Mouse (Mus musculus): ENCODE results near the gene Efcab9. TPM values are rescaled to one million over a fixed set of nuclear protein-coding genes. Genes with fewer than 3 reads are reported as not detected.
A peak's percentile ranks its signal among the peaks of the same experiment; 100 is the strongest.
"Not testable (repeated sequence)": the region's sequence is repeated elsewhere in the genome, so short reads cannot be mapped to it uniquely, and the experiment has no call there.

Gene Efcab9
- polyA plus RNA-seq, 1 experiment: 0.97 TPM

DNA sequence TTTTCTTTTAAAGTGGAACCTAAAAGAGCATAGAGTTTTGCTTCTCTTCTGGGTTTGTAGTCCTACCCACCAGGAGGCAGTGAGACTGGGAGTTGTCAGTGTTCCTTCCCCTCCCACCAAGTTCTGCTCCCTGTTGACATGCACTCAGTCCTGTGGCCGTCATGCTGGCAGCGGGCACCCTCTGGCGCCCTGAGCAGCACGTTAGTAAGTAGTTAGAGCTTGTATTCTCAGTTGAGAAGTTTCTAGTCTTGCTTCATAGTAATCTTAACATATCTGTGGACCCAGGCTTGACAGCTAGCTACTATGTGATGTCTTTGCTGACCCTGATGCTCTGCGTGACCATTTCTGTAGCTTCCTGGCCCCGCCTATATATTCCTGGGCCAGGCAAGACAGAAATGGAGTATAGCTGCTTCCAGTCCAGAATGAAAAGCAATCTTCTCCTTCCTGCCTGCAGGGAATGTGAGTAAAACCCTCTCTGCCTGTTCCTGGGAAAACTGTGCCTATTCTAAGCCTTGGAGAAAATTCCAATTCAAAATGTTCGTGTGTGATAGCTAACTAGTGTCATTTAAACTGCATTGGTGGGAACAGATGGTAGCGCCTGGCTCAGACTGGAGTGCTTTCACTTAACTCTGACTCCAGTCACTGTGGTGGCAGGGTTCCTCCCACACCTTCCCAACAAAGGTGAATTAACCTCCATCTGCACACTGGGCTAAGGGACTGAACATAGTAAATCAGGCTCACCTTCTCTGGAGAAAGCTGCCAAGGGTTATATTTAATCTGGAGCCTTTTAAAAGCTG lies 14.8 kb downstream of the Efcab9 start:
- 12% methylated on average over 8 of the region's 8 CpGs for WGBS
- Histone ChIP-seq H3K4me1 (ENCODE audit: control insufficient read depth, insufficient read depth, low read length) (peaks cover 26% of the 10 kb centered on the region), H3K27ac (ENCODE audit: insufficient read depth, low read length) (peak overlapping the region; percentile 88), H3K4me3 (replicated peaks; ENCODE audit: insufficient read depth, low read depth, low read length) (no peak overlapping the region), H3K27me3 (ENCODE audit: control insufficient read depth, insufficient read depth, low read length) (no peaks in the 10 kb centered on the region)
- TF ChIP-seq CTCF (IDR thresholded peaks at IDR 0.05; ENCODE audit: borderline replicate concordance, insufficient read depth, low read depth, low read length): no peak
- no peak for TF ChIP-seq POLR2A (IDR thresholded peaks at IDR 0.05; ENCODE audit: borderline replicate concordance, insufficient read depth, low read length)
- DNase-seq: peak; percentile 79 to 95

DNA sequence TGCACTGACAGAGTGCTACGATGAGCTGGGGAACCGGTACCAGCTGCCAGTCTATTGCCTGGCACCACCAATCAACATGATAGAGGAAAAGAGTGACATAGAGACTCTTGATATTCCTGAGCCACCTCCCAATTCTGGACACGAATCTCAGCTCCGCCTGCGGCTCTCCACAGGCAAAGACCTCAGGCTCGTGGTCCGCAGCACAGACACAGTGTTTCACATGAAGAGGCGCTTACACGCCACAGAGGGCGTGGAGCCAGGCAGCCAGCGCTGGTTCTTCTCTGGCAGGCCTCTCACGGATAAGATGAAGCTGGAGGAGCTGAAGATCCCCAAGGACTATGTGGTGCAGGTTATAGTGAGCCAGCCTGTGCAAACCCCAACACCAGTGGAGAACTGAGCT lies 15.8 kb downstream of the Efcab9 start:
- TF ChIP-seq CTCF (IDR thresholded peaks at IDR 0.05; ENCODE audit: borderline replicate concordance, insufficient read depth, low read depth, low read length) (no peak), POLR2A (IDR thresholded peaks at IDR 0.05; ENCODE audit: borderline replicate concordance, insufficient read depth, low read length) (no peak)
- Histone ChIP-seq H3K4me3 (replicated peaks; ENCODE audit: insufficient read depth, low read depth, low read length) (no peak overlapping the region), H3K27me3 (ENCODE audit: control insufficient read depth, insufficient read depth, low read length) (no peaks in the 10 kb centered on the region), H3K27ac (ENCODE audit: insufficient read depth, low read length) (peak overlapping the region; percentile 49), H3K4me1 (ENCODE audit: control insufficient read depth, insufficient read depth, low read length) (peaks cover 20% of the 10 kb centered on the region)
- peak; percentile 49 to 52 for DNase-seq
- WGBS: 33% methylated on average over 12 of the region's 12 CpGs

DNA sequence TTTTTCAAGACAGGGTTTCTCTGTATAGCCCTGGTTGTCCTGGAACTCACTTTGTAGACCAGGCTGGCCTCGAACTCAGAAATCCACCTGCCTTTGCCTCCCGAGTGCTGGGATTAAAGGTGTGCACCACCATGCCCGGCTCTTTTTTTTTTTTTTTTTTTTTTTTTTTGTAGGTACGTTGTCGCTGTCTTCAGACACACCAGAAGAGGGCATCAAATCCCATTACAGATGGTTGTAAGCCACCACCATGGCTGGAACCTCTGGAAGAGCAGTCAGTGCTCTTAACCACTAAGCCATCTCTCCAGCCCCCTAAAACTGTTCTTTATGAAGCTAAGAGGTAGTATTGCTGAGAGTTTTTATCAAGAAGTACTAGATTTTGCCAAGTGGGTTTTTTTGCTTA lies 17.0 kb downstream of the Efcab9 start:
- not testable (repeated sequence) for DNase-seq; H3K4me3 ChIP-seq (replicated peaks; ENCODE audit: insufficient read depth, low read depth, low read length); H3K27ac ChIP-seq (ENCODE audit: insufficient read depth, low read length); H3K27me3 ChIP-seq (ENCODE audit: control insufficient read depth, insufficient read depth, low read length)
- peaks cover 20% of the 10 kb centered on the region for H3K4me1 ChIP-seq (ENCODE audit: control insufficient read depth, insufficient read depth, low read length)
- WGBS: 95% methylated on average over 4 of the region's 5 CpGs

DNA sequence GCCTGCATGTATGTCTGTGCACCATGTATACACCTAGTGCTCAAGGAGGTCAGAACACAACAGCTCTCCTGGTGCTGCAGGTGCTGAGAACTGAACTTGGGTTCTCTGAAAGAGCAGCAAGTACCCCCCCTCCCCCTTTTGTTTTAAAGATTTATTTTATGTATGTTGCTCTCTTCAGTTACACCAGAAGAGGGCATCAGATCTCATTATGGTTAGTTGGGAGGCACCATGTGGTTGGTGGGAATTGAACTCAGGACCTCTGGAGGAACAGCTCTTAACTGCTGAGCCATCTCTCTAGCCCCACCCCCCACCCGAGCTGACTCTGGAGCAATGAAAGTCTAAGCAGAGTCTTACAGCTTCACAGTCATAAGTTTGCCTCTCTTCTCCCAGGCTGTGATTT lies 21.0 kb downstream of the Efcab9 start:
- TF ChIP-seq POLR2A (IDR thresholded peaks at IDR 0.05; ENCODE audit: borderline replicate concordance, insufficient read depth, low read length): no peak
- no peak for TF ChIP-seq CTCF (IDR thresholded peaks at IDR 0.05; ENCODE audit: borderline replicate concordance, insufficient read depth, low read depth, low read length)

DNA sequence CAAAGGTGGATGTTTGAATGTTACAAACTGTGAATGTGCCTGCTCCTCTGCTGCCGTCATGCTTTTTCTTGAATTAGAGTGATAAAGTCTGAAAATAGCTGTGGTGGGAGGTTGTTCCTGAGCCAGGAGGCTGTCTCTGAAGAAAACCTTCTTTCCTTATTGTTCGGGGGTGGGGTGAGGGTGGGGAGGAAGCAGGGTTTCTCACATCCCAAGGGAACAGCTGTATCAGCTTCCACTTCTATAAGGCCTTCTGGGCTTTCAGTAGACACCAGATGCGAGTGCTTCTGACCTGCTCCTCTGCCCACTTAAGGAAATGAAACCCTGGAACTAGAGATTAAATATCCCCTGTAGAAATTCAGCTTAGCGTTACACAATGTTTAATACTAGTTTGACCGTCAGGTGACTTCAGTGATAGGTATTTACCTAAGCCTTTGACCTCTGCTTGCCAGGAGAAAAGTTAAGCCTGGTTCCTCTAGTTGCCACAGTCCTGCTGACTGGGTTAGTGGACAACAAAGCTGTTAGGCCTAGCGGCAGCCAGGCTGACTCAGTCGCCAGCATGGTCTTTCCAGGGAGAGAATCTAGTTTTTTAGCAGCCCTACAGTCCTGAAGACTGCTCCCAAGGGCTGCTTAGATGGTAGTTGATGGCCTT lies 26.7 kb downstream of the Efcab9 start:
- H3K4me1 ChIP-seq (ENCODE audit: control insufficient read depth, insufficient read depth, low read length): no peaks in the 10 kb centered on the region
- H3K4me3 ChIP-seq (replicated peaks; ENCODE audit: insufficient read depth, low read depth, low read length): no peak overlapping the region
- WGBS: 88% methylated on average over 7 of the region's 7 CpGs
- no peak for DNase-seq
- no peak overlapping the region for H3K27ac ChIP-seq (ENCODE audit: insufficient read depth, low read length)
- H3K27me3 ChIP-seq (ENCODE audit: control insufficient read depth, insufficient read depth, low read length): no peaks in the 10 kb centered on the region
- TF ChIP-seq POLR2A (IDR thresholded peaks at IDR 0.05; ENCODE audit: borderline replicate concordance, insufficient read depth, low read length) (no peak), CTCF (IDR thresholded peaks at IDR 0.05; ENCODE audit: borderline replicate concordance, insufficient read depth, low read depth, low read length) (no peak)

More for the DNA sequence above, 21.0 kb downstream of the Efcab9 start:
- WGBS: 79% methylated on average over 1 of the region's 1 CpGs
- Histone ChIP-seq H3K27me3 (ENCODE audit: control insufficient read depth, insufficient read depth, low read length) (no peaks in the 10 kb centered on the region), H3K27ac (ENCODE audit: insufficient read depth, low read length) (no peak overlapping the region), H3K4me1 (ENCODE audit: control insufficient read depth, insufficient read depth, low read length) (peaks cover 3% of the 10 kb centered on the region; the same call in 1 of the 2 replicates), H3K4me3 (replicated peaks; ENCODE audit: insufficient read depth, low read depth, low read length) (no peak overlapping the region)
- DNase-seq: no peak

DNA sequence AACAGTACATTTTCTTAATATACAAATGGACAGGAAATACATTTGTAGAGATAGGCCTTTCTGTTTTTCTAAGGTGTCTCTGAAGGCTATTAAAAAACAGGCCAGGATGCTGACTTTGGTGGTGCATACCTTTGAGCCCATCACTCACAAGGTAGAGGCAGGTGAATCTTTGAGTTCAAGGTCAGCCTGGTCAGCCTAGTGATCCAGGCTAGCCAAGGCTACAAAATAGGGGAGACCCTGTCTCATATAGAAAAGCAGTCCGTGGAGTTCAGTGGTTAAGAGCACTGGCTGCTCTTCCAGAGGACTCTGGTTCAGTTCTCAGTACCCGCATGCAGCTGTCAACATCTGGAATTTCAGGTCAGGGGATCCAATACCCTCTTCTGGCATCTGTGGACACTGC lies 28.2 kb downstream of the Efcab9 start:
- H3K27me3 ChIP-seq (ENCODE audit: control insufficient read depth, insufficient read depth, low read length): no peaks in the 10 kb centered on the region
- no peak overlapping the region for H3K4me3 ChIP-seq (replicated peaks; ENCODE audit: insufficient read depth, low read depth, low read length)
- peaks cover 5% of the 10 kb centered on the region for H3K4me1 ChIP-seq (ENCODE audit: control insufficient read depth, insufficient read depth, low read length)
- DNase-seq: no peak
- TF ChIP-seq POLR2A (IDR thresholded peaks at IDR 0.05; ENCODE audit: borderline replicate concordance, insufficient read depth, low read length): no peak
- no peak overlapping the region for H3K27ac ChIP-seq (ENCODE audit: insufficient read depth, low read length)
- 97% methylated on average over 2 of the region's 2 CpGs for WGBS

DNA sequence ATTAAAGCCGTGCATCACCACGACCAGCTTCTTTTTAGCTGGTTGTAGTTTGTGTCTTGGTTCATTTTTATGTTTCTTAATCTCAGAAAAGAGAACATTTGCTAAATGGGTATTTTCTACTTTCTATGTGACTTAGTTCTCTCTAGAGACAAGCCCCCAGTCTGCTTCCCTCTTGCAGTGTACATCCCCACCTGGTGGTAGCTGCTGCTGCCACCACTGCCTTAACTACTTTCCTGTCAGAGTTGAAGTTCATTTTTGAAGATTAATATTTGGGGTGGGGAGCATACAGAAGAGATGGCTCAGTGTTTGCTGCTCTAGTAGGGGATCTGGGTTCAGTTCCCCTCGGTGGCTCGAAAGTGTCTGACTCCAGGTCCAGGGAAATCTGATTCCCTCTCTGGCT lies 31.9 kb downstream of the Efcab9 start:
- Histone ChIP-seq H3K4me3 (replicated peaks; ENCODE audit: insufficient read depth, low read depth, low read length) (no peak overlapping the region), H3K27ac (ENCODE audit: insufficient read depth, low read length) (no peak overlapping the region), H3K4me1 (ENCODE audit: control insufficient read depth, insufficient read depth, low read length) (peaks cover 5% of the 10 kb centered on the region), H3K27me3 (ENCODE audit: control insufficient read depth, insufficient read depth, low read length) (no peaks in the 10 kb centered on the region)
- 93% methylated on average over 4 of the region's 4 CpGs for WGBS
- TF ChIP-seq CTCF (IDR thresholded peaks at IDR 0.05; ENCODE audit: borderline replicate concordance, insufficient read depth, low read depth, low read length) (no peak), POLR2A (IDR thresholded peaks at IDR 0.05; ENCODE audit: borderline replicate concordance, insufficient read depth, low read length) (no peak)
- DNase-seq: no peak
